Mouse (Mus musculus) stomach, postnatal 0 days (tissue): ENCODE data around the gene Dda1.

Experiments used
- CTCF ChIP-seq: IDR thresholded peaks from 2 replicates; pipeline ENCODE4 v1.5.1; 2016; ENCODE audit warnings: antibody characterized with exemption, low read depth, mild to moderate bottlenecking, moderate library complexity
- EP300 ChIP-seq: optimal IDR thresholded peaks from 2 replicates; pipeline ENCODE3; 2016; ENCODE audit warnings: antibody characterized with exemption

- TF ChIP-seq CTCF (no peak), EP300 (no peak)
Measured at GRCm38 (mm10) chr8:71461152-71461840, 7.7 kb upstream of the Dda1 start.
